Mouse (Mus musculus): Measurements from ENCODE around the gene Ifngr2. TPM values are rescaled to one million over a fixed set of nuclear protein-coding genes. Genes with fewer than 3 reads are reported as not detected.
A peak's percentile ranks its signal among the peaks of the same experiment; 100 is the strongest.

The Ifngr2 gene
- polyA plus RNA-seq, 1 experiment: 11.4 TPM

- no peaks in the 10 kb centered on the region for H3K36me3 ChIP-seq (ENCODE audit: control insufficient read depth, insufficient read depth, low read length)
- H3K27me3 ChIP-seq (ENCODE audit: control insufficient read depth, insufficient read depth, low read length): no peaks in the 10 kb centered on the region
- peaks cover 24% of the 10 kb centered on the region for H3K4me1 ChIP-seq (ENCODE audit: control insufficient read depth, insufficient read depth, low read length)
- no peak overlapping the region; the same call in 1 of the 2 replicates for H3K27ac ChIP-seq (ENCODE audit: control insufficient read depth, insufficient read depth, low read depth, low read length)
- TF ChIP-seq CTCF (IDR thresholded peaks at IDR 0.05; ENCODE audit: control insufficient read depth, insufficient read depth, insufficient replicate concordance, low read depth, low read length) (no peak), POLR2A (IDR thresholded peaks at IDR 0.05; ENCODE audit: control insufficient read depth, low read depth, low read length) (no peak)
- H3K4me3 ChIP-seq (ENCODE audit: control insufficient read depth, low read depth, low read length): no peak overlapping the region
Measured at GRCm38 (mm10) chr16:91555017-91555605, 8.2 kb downstream of the Ifngr2 start.

DNA sequence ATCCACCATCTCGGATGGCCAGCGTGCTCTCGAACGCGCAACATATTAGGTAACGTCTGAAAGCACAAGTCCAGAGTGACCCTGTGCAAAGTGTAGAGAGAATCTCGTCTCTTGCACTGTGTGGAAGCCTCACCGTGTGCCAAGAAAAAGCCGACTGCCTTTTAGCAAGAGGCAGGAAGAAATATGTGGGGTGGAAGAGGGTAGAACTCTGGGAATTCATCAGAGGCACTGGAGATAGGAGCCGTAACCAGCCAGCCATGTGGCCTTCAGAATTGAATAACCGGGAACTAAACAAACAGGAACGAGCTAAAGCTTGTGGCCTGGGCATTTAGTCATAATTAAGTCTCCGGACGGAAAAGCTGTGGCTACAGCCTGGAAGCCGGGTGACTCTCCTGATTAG is 9.8 kb downstream of the Ifngr2 start:
- H3K4me1 ChIP-seq (ENCODE audit: control insufficient read depth, insufficient read depth, low read length): peaks cover 24% of the 10 kb centered on the region
- H3K36me3 ChIP-seq (ENCODE audit: control insufficient read depth, insufficient read depth, low read length): no peaks in the 10 kb centered on the region
- peak overlapping the region; percentile 57 for H3K27ac ChIP-seq (ENCODE audit: control insufficient read depth, insufficient read depth, low read depth, low read length)

GRCm38 (mm10) chr16:91557214-91557613 is 10.3 kb downstream of the Ifngr2 start:
- no peaks in the 10 kb centered on the region for H3K27me3 ChIP-seq (ENCODE audit: control insufficient read depth, insufficient read depth, low read length)
- H3K27ac ChIP-seq (ENCODE audit: control insufficient read depth, insufficient read depth, low read depth, low read length): no peak overlapping the region
- H3K4me1 ChIP-seq (ENCODE audit: control insufficient read depth, insufficient read depth, low read length): peaks cover 20% of the 10 kb centered on the region
- H3K36me3 ChIP-seq (ENCODE audit: control insufficient read depth, insufficient read depth, low read length): no peaks in the 10 kb centered on the region
- TF ChIP-seq POLR2A (IDR thresholded peaks at IDR 0.05; ENCODE audit: control insufficient read depth, low read depth, low read length) (no peak), CTCF (IDR thresholded peaks at IDR 0.05; ENCODE audit: control insufficient read depth, insufficient read depth, insufficient replicate concordance, low read depth, low read length) (no peak)
- no peak overlapping the region for H3K4me3 ChIP-seq (ENCODE audit: control insufficient read depth, low read depth, low read length)

More for the DNA sequence above, 9.8 kb downstream of the Ifngr2 start:
- Histone ChIP-seq H3K4me3 (ENCODE audit: control insufficient read depth, low read depth, low read length) (no peak overlapping the region), H3K27me3 (ENCODE audit: control insufficient read depth, insufficient read depth, low read length) (no peaks in the 10 kb centered on the region)
- no peak for TF ChIP-seq CTCF (IDR thresholded peaks at IDR 0.05; ENCODE audit: control insufficient read depth, insufficient read depth, insufficient replicate concordance, low read depth, low read length)
- no peak for TF ChIP-seq POLR2A (IDR thresholded peaks at IDR 0.05; ENCODE audit: control insufficient read depth, low read depth, low read length)

GRCm38 (mm10) chr16:91557693-91558092 is 10.8 kb downstream of the Ifngr2 start:
- Histone ChIP-seq H3K4me1 (ENCODE audit: control insufficient read depth, insufficient read depth, low read length) (peaks cover 20% of the 10 kb centered on the region), H3K27me3 (ENCODE audit: control insufficient read depth, insufficient read depth, low read length) (no peaks in the 10 kb centered on the region), H3K27ac (ENCODE audit: control insufficient read depth, insufficient read depth, low read depth, low read length) (no peak overlapping the region), H3K36me3 (ENCODE audit: control insufficient read depth, insufficient read depth, low read length) (no peaks in the 10 kb centered on the region), H3K4me3 (ENCODE audit: control insufficient read depth, low read depth, low read length) (no peak overlapping the region)
- TF ChIP-seq CTCF (IDR thresholded peaks at IDR 0.05; ENCODE audit: control insufficient read depth, insufficient read depth, insufficient replicate concordance, low read depth, low read length) (no peak), POLR2A (IDR thresholded peaks at IDR 0.05; ENCODE audit: control insufficient read depth, low read depth, low read length) (no peak)

DNA sequence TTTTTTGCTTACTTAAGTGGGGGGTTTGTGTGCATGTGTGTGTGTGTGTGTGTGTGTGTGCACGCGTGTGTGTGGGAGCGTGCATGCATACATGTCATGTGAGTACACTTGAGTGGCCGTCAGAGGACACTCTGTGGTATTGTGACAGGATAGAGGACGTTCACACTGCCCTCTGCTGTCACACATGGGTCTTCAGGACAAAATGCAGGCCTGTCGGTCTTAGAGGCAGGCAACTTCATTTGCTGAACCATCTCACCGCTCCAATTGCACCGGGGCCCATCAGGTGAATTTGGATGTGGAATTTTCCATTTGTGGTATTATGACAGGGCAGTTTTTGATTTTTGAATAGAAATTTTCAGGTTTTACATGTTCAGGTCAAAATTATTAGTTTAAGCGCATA is 14.2 kb downstream of the Ifngr2 start:
- no peak overlapping the region for H3K27ac ChIP-seq (ENCODE audit: control insufficient read depth, insufficient read depth, low read depth, low read length)
- no peaks in the 10 kb centered on the region for H3K27me3 ChIP-seq (ENCODE audit: control insufficient read depth, insufficient read depth, low read length)
- peak overlapping the region; percentile 81 for H3K4me3 ChIP-seq (ENCODE audit: control insufficient read depth, low read depth, low read length)
- H3K36me3 ChIP-seq (ENCODE audit: control insufficient read depth, insufficient read depth, low read length): no peaks in the 10 kb centered on the region
- H3K4me1 ChIP-seq (ENCODE audit: control insufficient read depth, insufficient read depth, low read length): peaks cover 19% of the 10 kb centered on the region
- TF ChIP-seq CTCF (IDR thresholded peaks at IDR 0.05; ENCODE audit: control insufficient read depth, insufficient read depth, insufficient replicate concordance, low read depth, low read length): peak; percentile 37; the same call in 1 of the 2 replicates
- TF ChIP-seq POLR2A (IDR thresholded peaks at IDR 0.05; ENCODE audit: control insufficient read depth, low read depth, low read length): no peak

DNA sequence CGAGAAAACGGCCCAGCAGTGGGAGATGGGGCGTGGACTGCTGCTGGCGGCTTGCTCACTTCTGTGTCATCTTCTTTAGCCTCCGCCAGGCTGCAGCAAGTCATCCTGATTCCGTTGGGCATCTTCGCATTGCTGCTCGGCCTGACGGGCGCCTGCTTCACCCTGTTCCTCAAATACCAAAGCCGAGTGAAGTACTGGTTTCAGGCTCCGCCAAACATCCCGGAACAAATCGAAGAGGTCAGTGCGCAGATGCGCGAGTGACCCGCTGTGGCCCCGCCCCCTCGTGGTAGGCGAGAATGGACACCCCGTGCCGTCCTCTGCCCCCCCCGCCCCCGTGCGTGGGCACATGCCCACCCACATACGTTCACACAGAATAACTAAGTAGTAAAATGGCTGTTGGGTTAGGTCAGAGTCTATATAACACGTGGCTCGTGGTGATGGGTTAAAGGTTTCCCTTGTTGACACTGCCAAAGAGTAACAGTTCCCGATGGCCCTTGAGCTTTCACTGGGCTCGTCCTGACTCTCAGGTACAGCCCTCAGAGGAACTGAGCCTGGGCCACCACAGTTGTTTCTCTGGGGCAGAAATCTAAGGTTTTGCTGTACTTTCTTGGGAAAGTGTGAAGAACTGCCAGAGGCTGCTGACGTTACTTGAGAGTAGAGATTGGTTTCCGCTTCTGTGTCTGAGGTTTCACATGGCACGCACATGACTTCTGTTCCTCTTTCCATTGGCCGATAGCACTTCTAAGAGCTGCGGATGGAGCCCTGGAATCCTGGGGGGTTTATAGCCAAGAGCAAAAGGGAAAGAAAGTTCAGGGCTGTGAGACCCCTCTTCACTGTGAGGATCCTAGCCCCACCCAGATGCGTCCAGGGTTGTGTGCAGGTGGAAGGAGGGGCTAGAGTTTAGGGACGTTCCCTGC is 14.9 kb downstream of the Ifngr2 start:
- Histone ChIP-seq H3K4me1 (ENCODE audit: control insufficient read depth, insufficient read depth, low read length) (peaks cover 17% of the 10 kb centered on the region), H3K27ac (ENCODE audit: control insufficient read depth, insufficient read depth, low read depth, low read length) (peak overlapping the region; percentile 12; the same call in 1 of the 2 replicates), H3K27me3 (ENCODE audit: control insufficient read depth, insufficient read depth, low read length) (no peaks in the 10 kb centered on the region), H3K4me3 (ENCODE audit: control insufficient read depth, low read depth, low read length) (peak overlapping the region; percentile 81), H3K36me3 (ENCODE audit: control insufficient read depth, insufficient read depth, low read length) (no peaks in the 10 kb centered on the region)
- TF ChIP-seq CTCF (IDR thresholded peaks at IDR 0.05; ENCODE audit: control insufficient read depth, insufficient read depth, insufficient replicate concordance, low read depth, low read length) (no peak), POLR2A (IDR thresholded peaks at IDR 0.05; ENCODE audit: control insufficient read depth, low read depth, low read length) (no peak)

- Histone ChIP-seq H3K36me3 (ENCODE audit: control insufficient read depth, insufficient read depth, low read length) (no peaks in the 10 kb centered on the region), H3K4me1 (ENCODE audit: control insufficient read depth, insufficient read depth, low read length) (peaks cover 17% of the 10 kb centered on the region), H3K4me3 (ENCODE audit: control insufficient read depth, low read depth, low read length) (no peak overlapping the region; the same call in 1 of the 2 replicates), H3K27ac (ENCODE audit: control insufficient read depth, insufficient read depth, low read depth, low read length) (no peak overlapping the region), H3K27me3 (ENCODE audit: control insufficient read depth, insufficient read depth, low read length) (no peaks in the 10 kb centered on the region)
- TF ChIP-seq CTCF (IDR thresholded peaks at IDR 0.05; ENCODE audit: control insufficient read depth, insufficient read depth, insufficient replicate concordance, low read depth, low read length) (no peak), POLR2A (IDR thresholded peaks at IDR 0.05; ENCODE audit: control insufficient read depth, low read depth, low read length) (no peak)
Measured at GRCm38 (mm10) chr16:91564580-91565291, 17.9 kb downstream of the Ifngr2 start.

All from testis, adult 2 months (tissue).